12 mouse cellular contexts compared by ENCODE assay signal in the genomic region with DNA sequence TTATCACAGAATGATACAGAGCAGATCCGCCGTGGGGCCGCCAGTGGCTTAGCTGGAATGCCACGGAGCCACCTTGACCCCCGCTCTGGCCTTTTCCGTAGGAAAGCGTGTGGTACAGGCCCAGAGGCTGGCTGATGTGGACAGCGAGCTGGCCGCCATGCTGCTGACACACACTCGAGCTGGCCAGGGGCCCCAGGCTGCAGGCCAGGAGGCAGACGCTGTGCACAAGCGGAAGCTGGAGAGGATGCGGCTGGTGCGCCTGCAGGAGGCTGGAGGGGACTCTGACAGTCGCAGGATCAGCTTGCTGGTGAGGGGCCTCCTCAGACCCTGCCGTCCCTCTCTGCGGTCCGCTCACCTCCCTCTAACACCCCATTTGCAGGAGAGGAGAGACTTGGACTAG.
DNase-seq lines count a peak whose midpoint lies in the region; ATAC-seq lines count a peak whose summit lies in the region.
"Had no signal": no experiment of that assay in that cellular context is flagged by ENCODE, and none has a peak within 500 bp of the region (broad histone marks: within the 10 kb centered on the region; RNA-seq: fewer than 3 reads in every experiment).

No protein-coding gene starts in this region.

- WGBS in hindbrain, embryonic 10.5 days = 60% methylated on average over 18 of the region's 18 CpGs
- WGBS in hindbrain, embryonic 13.5 days = 68% methylated on average over 18 of the region's 18 CpGs
- WGBS in midbrain, embryonic 13.5 days = 66% methylated on average over 17 of the region's 18 CpGs
- 62% methylated on average over 18 of the region's 18 CpGs for WGBS in midbrain, embryonic 16.5 days
- WGBS in limb, embryonic 13.5 days = 59% methylated on average over 18 of the region's 18 CpGs

- H3K9ac ChIP-seq in hindbrain, embryonic 13.5 days = no peak overlapping the region
- H3K9ac ChIP-seq in midbrain, embryonic 13.5 days (replicated peaks) = no peak overlapping the region
- no peak overlapping the region for H3K9ac ChIP-seq in midbrain, embryonic 16.5 days (ENCODE audit: low read depth, low read length)
- H3K9ac ChIP-seq in limb, embryonic 13.5 days = 0 out of 2 replicates have a peak overlapping the region, but pooled peaks have one; percentile 1
- H3K9ac ChIP-seq: hindbrain, embryonic 15.5 days; liver, embryonic 13.5 days; midbrain, embryonic 15.5 days had no signal

- peak overlapping the region; percentile 71 for H3K27ac ChIP-seq in hindbrain, embryonic 10.5 days
- H3K27ac ChIP-seq in hindbrain, embryonic 13.5 days = no peak overlapping the region
- peak overlapping the region; percentile 19; the same call in 1 of the 2 replicates for H3K27ac ChIP-seq in midbrain, embryonic 13.5 days
- no peak overlapping the region for H3K27ac ChIP-seq in midbrain, embryonic 16.5 days (ENCODE audit: low read length)
- no peak overlapping the region for H3K27ac ChIP-seq in limb, embryonic 13.5 days
- H3K27ac ChIP-seq: hindbrain, embryonic 15.5 days; kidney, postnatal 0 days; liver, embryonic 13.5 days; midbrain, embryonic 15.5 days had no signal

- no peak for ATAC-seq in hindbrain, embryonic 13.5 days (ENCODE audit: low FRiP score)
- ATAC-seq in midbrain, embryonic 13.5 days = no peak
- no peak for ATAC-seq in midbrain, embryonic 16.5 days
- no peak for ATAC-seq in limb, embryonic 13.5 days (ENCODE audit: low FRiP score, low read depth)
- ATAC-seq: midbrain, embryonic 15.5 days had no signal

- peaks cover 63% of the 10 kb centered on the region for H3K4me1 ChIP-seq in hindbrain, embryonic 10.5 days (replicated peaks)
- peaks cover 41% of the 10 kb centered on the region for H3K4me1 ChIP-seq in hindbrain, embryonic 13.5 days (replicated peaks)
- H3K4me1 ChIP-seq in midbrain, embryonic 13.5 days (replicated peaks) = peaks cover 30% of the 10 kb centered on the region
- peaks cover 9% of the 10 kb centered on the region; the same call in 1 of the 2 replicates for H3K4me1 ChIP-seq in midbrain, embryonic 16.5 days (ENCODE audit: control insufficient read depth, insufficient read depth, low read length)
- peaks cover 12% of the 10 kb centered on the region for H3K4me1 ChIP-seq in limb, embryonic 13.5 days
- H3K4me1 ChIP-seq: liver, embryonic 13.5 days had no signal

- H3K4me2 ChIP-seq in hindbrain, embryonic 13.5 days = no peak overlapping the region
- H3K4me2 ChIP-seq in midbrain, embryonic 13.5 days (replicated peaks) = no peak overlapping the region
- no peak overlapping the region for H3K4me2 ChIP-seq in midbrain, embryonic 16.5 days (ENCODE audit: low read length)
- no peak overlapping the region for H3K4me2 ChIP-seq in limb, embryonic 13.5 days (replicated peaks)
- H3K4me2 ChIP-seq: hindbrain, embryonic 15.5 days; liver, embryonic 13.5 days; midbrain, embryonic 15.5 days had no signal

- H3K9me3 ChIP-seq in hindbrain, embryonic 10.5 days = peaks cover 5% of the 10 kb centered on the region; the same call in 1 of the 2 replicates
- no peaks in the 10 kb centered on the region for H3K9me3 ChIP-seq in hindbrain, embryonic 13.5 days
- no peaks in the 10 kb centered on the region for H3K9me3 ChIP-seq in midbrain, embryonic 13.5 days
- H3K9me3 ChIP-seq in midbrain, embryonic 16.5 days (replicated peaks; ENCODE audit: control insufficient read depth, low read length, poor library complexity, severe bottlenecking) = no peaks in the 10 kb centered on the region
- H3K9me3 ChIP-seq in limb, embryonic 13.5 days = no peaks in the 10 kb centered on the region
- H3K9me3 ChIP-seq: hindbrain, embryonic 15.5 days; liver, embryonic 13.5 days; midbrain, embryonic 15.5 days had no signal

- peaks cover 8% of the 10 kb centered on the region for H3K36me3 ChIP-seq in hindbrain, embryonic 10.5 days
- peaks cover 7% of the 10 kb centered on the region for H3K36me3 ChIP-seq in hindbrain, embryonic 13.5 days
- H3K36me3 ChIP-seq in midbrain, embryonic 13.5 days = peaks cover 6% of the 10 kb centered on the region; the same call in 1 of the 2 replicates
- no peaks in the 10 kb centered on the region for H3K36me3 ChIP-seq in midbrain, embryonic 16.5 days (ENCODE audit: control insufficient read depth, insufficient read depth, low read length)
- no peaks in the 10 kb centered on the region for H3K36me3 ChIP-seq in limb, embryonic 13.5 days
- H3K36me3 ChIP-seq: hindbrain, embryonic 15.5 days; liver, embryonic 13.5 days; midbrain, embryonic 15.5 days had no signal

- no peak overlapping the region for H3K4me3 ChIP-seq in hindbrain, embryonic 10.5 days
- no peak overlapping the region for H3K4me3 ChIP-seq in hindbrain, embryonic 13.5 days
- H3K4me3 ChIP-seq in midbrain, embryonic 13.5 days (replicated peaks) = no peak overlapping the region
- H3K4me3 ChIP-seq in midbrain, embryonic 16.5 days (ENCODE audit: low read depth, low read length) = no peak overlapping the region
- no peak overlapping the region for H3K4me3 ChIP-seq in limb, embryonic 13.5 days
- H3K4me3 ChIP-seq: hindbrain, embryonic 15.5 days; liver, embryonic 13.5 days; midbrain, embryonic 15.5 days had no signal

- H3K27me3 ChIP-seq in hindbrain, embryonic 10.5 days (ENCODE audit: insufficient read depth, poor library complexity, severe bottlenecking) = 0 out of 2 replicates have a peak, but pooled peaks cover 2% of the 10 kb centered on the region
- H3K27me3 ChIP-seq in hindbrain, embryonic 13.5 days = 0 out of 2 replicates have a peak, but pooled peaks cover 3% of the 10 kb centered on the region
- no peaks in the 10 kb centered on the region for H3K27me3 ChIP-seq in midbrain, embryonic 13.5 days
- H3K27me3 ChIP-seq in midbrain, embryonic 16.5 days (ENCODE audit: control insufficient read depth, insufficient read depth, low read depth, low read length) = no peaks in the 10 kb centered on the region
- no peaks in the 10 kb centered on the region for H3K27me3 ChIP-seq in limb, embryonic 13.5 days
- H3K27me3 ChIP-seq: hindbrain, embryonic 15.5 days; liver, embryonic 13.5 days; midbrain, embryonic 15.5 days had no signal

- DNase-seq in hindbrain, embryonic 10.5 days (ENCODE audit: low spot score) = no peak
- peak; percentile 58 for DNase-seq in gastrocnemius, postnatal 25 days
- DNase-seq in embryo, embryonic 10.5 days (ENCODE audit: low spot score) = no peak
- DNase-seq: liver, embryonic 13.5 days; thymus, adult 18-20 months had no signal

Comparison
In these comparisons a context has a peak if more than half of its experiments do, and no peak if none do; other contexts are left out.
1. H3K27ac ChIP-seq: peak in hindbrain, embryonic 10.5 days (single experiment) and midbrain, embryonic 13.5 days (single experiment); none in hindbrain, embryonic 13.5 days (single experiment), midbrain, embryonic 16.5 days (single experiment) and limb, embryonic 13.5 days (single experiment).